Mouse (Mus musculus) G1E (cell line): Measurements from ENCODE around the gene Gm12169. TPM values are rescaled to one million over a fixed set of nuclear protein-coding genes. Genes with fewer than 3 reads are reported as not detected.

ENCODE experiments used
- ATAC-seq: 2 replicates; pipeline ENCODE4 v1.8.0; 2016; ENCODE audit warnings: mild to moderate bottlenecking; ENCODE audit not compliant: insufficient number of reproducible peaks, poor library complexity, low FRiP score, severe bottlenecking; ENCODE audit errors: extremely low read depth
- DNase-seq: peaks from one replicate; pipeline ENCODE4 v3.0.0; 2012; ENCODE audit warnings: low spot score
- H3K27me3 ChIP-seq: 2 replicates; pipeline ENCODE4 v1.6.1; 2012; ENCODE audit warnings: mild to moderate bottlenecking, low read length, inconsistent platforms; ENCODE audit not compliant: insufficient read depth
- H3K36me3 ChIP-seq: replicated peaks from 2 replicates; pipeline ENCODE3; 2012; ENCODE audit warnings: mild to moderate bottlenecking, inconsistent platforms
- H3K4me1 ChIP-seq: 2 replicates; pipeline ENCODE4 v1.6.1; 2012; ENCODE audit warnings: low read depth, low read length, inconsistent platforms, mixed read lengths; ENCODE audit not compliant: insufficient read depth
- H3K4me3 ChIP-seq: 2 replicates; pipeline ENCODE4 v1.5.1; 2012; ENCODE audit warnings: low read depth, mild to moderate bottlenecking, inconsistent platforms, low read length, moderate library complexity, mixed read lengths
- H3K9me3 ChIP-seq: replicated peaks from 2 replicates; pipeline ENCODE4 v1.6.1; 2012; ENCODE audit warnings: inconsistent platforms
- CTCF ChIP-seq: IDR thresholded peaks from 2 replicates; pipeline ENCODE4 v1.5.1; 2012; ENCODE audit warnings: low read depth, low read length, inconsistent platforms, mixed read lengths
- GATA1 ChIP-seq: IDR thresholded peaks from 2 replicates; pipeline ENCODE4 v1.6.1; 2012; ENCODE audit warnings: borderline replicate concordance, low read length, inconsistent platforms, mixed read lengths
- GATA2 ChIP-seq: IDR thresholded peaks from 2 replicates; pipeline ENCODE4 v1.6.1; 2012; ENCODE audit warnings: low read depth, low read length, inconsistent platforms, borderline replicate concordance
- POLR2AphosphoS5 ChIP-seq: IDR thresholded peaks from 2 replicates; pipeline ENCODE4 v1.6.1; 2012; ENCODE audit warnings: low read depth, low read length, inconsistent platforms; ENCODE audit not compliant: insufficient replicate concordance
- TAL1 ChIP-seq: conservative IDR thresholded peaks from 2 replicates; pipeline ENCODE4 v1.6.1; 2012; ENCODE audit warnings: low read depth, low read length, inconsistent platforms, mixed read lengths
- polyA plus RNA-seq: library from polyadenylated mRNA; stranded (reverse); fragments of >175 nt; gene quantifications from 2 replicates; pipeline ENCODE4 v1.2.3, GENCODE M21; 2012
- total RNA-seq, 2 experiments: library from RNA; stranded (forward) in 1 of 2; stranded (reverse) in 1 of 2; fragments of 200-1000 nt in 1 of 2; fragments of >200 nt in 1 of 2; fragmentation: Nextera tagmentation in 1 of 2; gene quantifications; 2 replicates each; pipeline ENCODE4 v1.2.3; 2014 to 2017

Gm12169 gene
- not detected in 2 replicates for total RNA-seq (2014; fragmentation: Nextera tagmentation)
- total RNA-seq (2017): not detected in 2 replicates
- polyA plus RNA-seq: not detected in 2 replicates

DNA sequence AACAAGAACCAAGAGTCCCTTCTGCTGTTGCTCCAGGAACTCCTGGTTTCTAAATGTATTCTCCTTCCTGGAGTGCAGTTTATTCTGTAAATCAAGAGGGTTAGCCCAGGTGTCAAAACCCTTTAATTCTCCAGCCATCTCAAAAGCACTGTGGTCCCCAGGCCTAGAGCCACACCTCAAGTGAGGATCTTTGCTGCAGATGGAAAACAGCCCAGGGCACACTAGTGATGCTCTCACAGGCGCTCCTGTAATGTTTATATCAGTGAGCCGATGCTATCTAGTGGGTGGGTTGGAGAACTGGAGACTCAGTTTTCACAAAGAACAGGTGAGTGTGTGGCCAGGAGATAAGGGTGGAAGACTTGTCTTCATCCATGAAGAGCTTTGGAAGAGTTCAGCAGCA is at the start of gene Gm12169:
TSS of gene Gm12169 (plus strand) at position 301 of the 400 bp plus-strand sequence.
- Histone ChIP-seq H3K36me3 (no peaks in the 10 kb centered on the region), H3K9me3 (no peaks in the 10 kb centered on the region), H3K27me3 (peaks cover 4% of the 10 kb centered on the region), H3K4me1 (no peaks in the 10 kb centered on the region), H3K4me3 (no peak within 1 kb of the TSS)
- TF ChIP-seq GATA1: no peak
- no peak for TF ChIP-seq GATA2
- TF ChIP-seq POLR2AphosphoS5: no peak
- TF ChIP-seq CTCF: no peak
- TF ChIP-seq TAL1: no peak
- DNase-seq: no peak
- ATAC-seq: no peak

DNA sequence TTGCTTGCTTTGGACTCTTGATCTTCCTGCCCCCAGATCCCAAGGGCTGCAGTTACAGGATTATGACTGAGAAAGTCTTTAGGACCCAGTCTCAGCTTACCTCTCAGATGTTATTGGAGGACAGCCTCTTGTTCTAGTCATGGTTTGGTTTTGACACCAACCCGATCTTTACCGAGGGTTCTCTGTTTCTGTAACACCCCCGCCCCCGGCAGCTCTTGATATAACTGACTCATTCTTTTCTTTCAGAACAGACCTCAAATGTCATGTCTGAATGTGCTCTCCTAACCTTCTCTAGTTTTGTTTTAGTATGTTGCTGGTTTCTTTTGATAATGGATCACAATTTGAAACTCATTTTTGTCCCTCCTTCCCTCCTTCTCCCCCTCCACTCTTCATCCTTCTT is 49.8 kb upstream of the Gm12169 start:
- Histone ChIP-seq H3K36me3 (peaks cover 71% of the 10 kb centered on the region), H3K4me3 (no peak overlapping the region), H3K9me3 (no peaks in the 10 kb centered on the region), H3K27me3 (no peaks in the 10 kb centered on the region), H3K4me1 (no peaks in the 10 kb centered on the region)
- ATAC-seq (no peak), DNase-seq (no peak)
- no peak for TF ChIP-seq TAL1
- no peak for TF ChIP-seq CTCF
- TF ChIP-seq POLR2AphosphoS5: no peak
- TF ChIP-seq GATA2: no peak
- no peak for TF ChIP-seq GATA1

DNA sequence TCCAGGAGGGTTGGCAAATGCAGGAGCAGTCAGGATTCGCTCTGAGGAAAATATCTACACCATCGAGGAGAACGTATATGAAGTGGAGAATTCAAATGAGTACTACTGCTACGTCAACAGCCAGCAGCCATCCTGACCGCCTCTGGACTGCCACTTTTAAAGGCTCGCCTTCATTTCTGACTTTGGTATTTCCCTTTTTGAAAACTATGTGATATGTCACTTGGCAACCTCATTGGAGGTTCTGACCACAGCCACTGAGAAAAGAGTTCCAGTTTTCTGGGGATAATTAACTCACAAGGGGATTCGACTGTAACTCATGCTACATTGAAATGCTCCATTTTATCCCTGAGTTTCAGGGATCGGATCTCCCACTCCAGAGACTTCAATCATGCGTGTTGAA is 44.7 kb upstream of the Gm12169 start:
- TF ChIP-seq GATA1 (no peak), POLR2AphosphoS5 (no peak), CTCF (no peak), TAL1 (no peak), GATA2 (no peak)
- no peaks in the 10 kb centered on the region for H3K9me3 ChIP-seq
- peaks cover 65% of the 10 kb centered on the region for H3K36me3 ChIP-seq
- no peaks in the 10 kb centered on the region for H3K4me1 ChIP-seq
- H3K4me3 ChIP-seq: no peak overlapping the region
- no peak for DNase-seq
- ATAC-seq: no peak
- H3K27me3 ChIP-seq: no peaks in the 10 kb centered on the region

GRCm38 (mm10) chr11:46480517-46480916 is 43.5 kb upstream of the Gm12169 start:
- TF ChIP-seq CTCF: no peak
- no peak for TF ChIP-seq GATA1
- no peak for TF ChIP-seq POLR2AphosphoS5
- TF ChIP-seq GATA2: no peak
- TF ChIP-seq TAL1: no peak
- ATAC-seq: no peak
- no peak overlapping the region for H3K4me3 ChIP-seq
- H3K9me3 ChIP-seq: no peaks in the 10 kb centered on the region
- H3K27me3 ChIP-seq: peaks cover 4% of the 10 kb centered on the region; the same call in 1 of the 2 replicates
- peaks cover 53% of the 10 kb centered on the region for H3K36me3 ChIP-seq
- no peaks in the 10 kb centered on the region for H3K4me1 ChIP-seq
- no peak for DNase-seq

DNA sequence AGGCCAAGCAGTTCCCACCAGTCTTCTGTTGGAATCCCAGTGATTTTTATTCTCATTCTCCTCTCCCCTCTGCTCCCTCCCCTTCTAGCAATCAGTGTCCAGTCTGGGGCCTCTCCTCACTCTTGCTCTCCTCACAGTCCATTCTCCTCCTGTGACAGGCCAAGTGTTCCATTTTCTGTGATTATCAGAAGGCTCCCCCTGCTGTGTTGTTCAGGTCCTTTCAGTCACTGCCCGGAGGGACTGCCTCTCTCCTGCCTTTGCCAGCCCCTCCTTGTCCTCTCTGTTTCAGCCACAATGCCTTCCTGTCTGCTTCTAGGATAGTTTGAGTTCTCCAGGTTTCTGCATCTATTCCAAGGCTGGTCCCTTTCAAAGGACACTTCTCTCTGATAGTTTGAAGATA is 35.8 kb upstream of the Gm12169 start:
- H3K36me3 ChIP-seq: no peaks in the 10 kb centered on the region
- H3K9me3 ChIP-seq: no peaks in the 10 kb centered on the region
- no peaks in the 10 kb centered on the region for H3K4me1 ChIP-seq
- peaks cover 22% of the 10 kb centered on the region for H3K27me3 ChIP-seq
- no peak overlapping the region for H3K4me3 ChIP-seq
- ATAC-seq (no peak), DNase-seq (no peak)
- TF ChIP-seq POLR2AphosphoS5 (no peak), GATA2 (no peak), GATA1 (no peak), CTCF (no peak), TAL1 (no peak)

- DNase-seq: no peak
- H3K27me3 ChIP-seq: peaks cover 22% of the 10 kb centered on the region
- H3K4me3 ChIP-seq: no peak overlapping the region
- no peaks in the 10 kb centered on the region for H3K36me3 ChIP-seq
- H3K4me1 ChIP-seq: no peaks in the 10 kb centered on the region
- no peaks in the 10 kb centered on the region for H3K9me3 ChIP-seq
- no peak for TF ChIP-seq POLR2AphosphoS5
- TF ChIP-seq GATA1: no peak
- TF ChIP-seq TAL1: no peak
- TF ChIP-seq CTCF: no peak
- no peak for TF ChIP-seq GATA2
- ATAC-seq: no peak
These were observed 35.4 kb upstream of the Gm12169 start for GRCm38 (mm10) chr11:46488650-46489049.

DNA sequence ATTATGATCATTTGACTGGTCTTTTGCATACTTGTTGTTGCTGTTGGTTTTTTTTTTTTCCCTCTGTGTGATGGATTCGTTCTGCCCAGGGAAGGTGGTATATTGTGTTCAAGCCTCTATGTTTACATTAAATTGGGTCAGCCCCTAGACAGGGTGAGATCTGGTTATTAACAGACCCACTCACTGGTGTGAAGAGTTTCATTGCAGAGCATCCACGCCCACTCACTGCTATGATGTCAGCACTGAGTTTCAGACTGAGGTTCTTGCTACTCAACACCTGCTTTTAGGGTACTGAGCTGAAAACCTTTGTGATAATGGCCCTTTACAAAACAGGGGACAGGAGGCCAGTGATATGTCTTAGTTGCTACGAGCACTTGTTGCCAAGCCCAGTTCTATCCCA is 16.9 kb upstream of the Gm12169 start:
- Histone ChIP-seq H3K4me3 (no peak overlapping the region), H3K4me1 (no peaks in the 10 kb centered on the region), H3K9me3 (no peaks in the 10 kb centered on the region), H3K36me3 (no peaks in the 10 kb centered on the region), H3K27me3 (peaks cover 17% of the 10 kb centered on the region)
- DNase-seq (no peak), ATAC-seq (no peak)
- TF ChIP-seq GATA2 (no peak), GATA1 (no peak)
